Mouse (Mus musculus): ENCODE measurements around the gene Rhoh. TPM values are rescaled to one million over a fixed set of nuclear protein-coding genes. Genes with fewer than 3 reads are reported as not detected.

The Rhoh gene
- total and polyA plus RNA-seq, 2 experiments from 2014 or later, result 0.54 to 1.00 TPM

- ATAC-seq (no peak), DNase-seq (no peak)
- Histone ChIP-seq H3K36me3 (ENCODE audit: insufficient read depth) (no peaks in the 10 kb centered on the region), H3K9ac (no peak overlapping the region), H3K9me3 (ENCODE audit: low read length) (no peaks in the 10 kb centered on the region), H3K4me2 (ENCODE audit: low read depth) (no peak overlapping the region), H3K4me3 (ENCODE audit: low read depth, low read length) (no peak overlapping the region), H3K27ac (ENCODE audit: low read depth, low read length) (peak overlapping the region; percentile 64), H3K27me3 (ENCODE audit: insufficient read depth, low read length) (no peaks in the 10 kb centered on the region), H3K4me1 (ENCODE audit: insufficient read depth) (peaks cover 4% of the 10 kb centered on the region; the same call in 1 of the 2 replicates)
- TF ChIP-seq CTCF (IDR thresholded peaks at IDR 0.05; ENCODE audit: low read depth), result no peak
- 78% methylated on average over 9 of the region's 9 CpGs for WGBS
These were observed 60.6 kb downstream of the Rhoh start for GRCm38 (mm10) chr5:65921477-65922138.

DNA sequence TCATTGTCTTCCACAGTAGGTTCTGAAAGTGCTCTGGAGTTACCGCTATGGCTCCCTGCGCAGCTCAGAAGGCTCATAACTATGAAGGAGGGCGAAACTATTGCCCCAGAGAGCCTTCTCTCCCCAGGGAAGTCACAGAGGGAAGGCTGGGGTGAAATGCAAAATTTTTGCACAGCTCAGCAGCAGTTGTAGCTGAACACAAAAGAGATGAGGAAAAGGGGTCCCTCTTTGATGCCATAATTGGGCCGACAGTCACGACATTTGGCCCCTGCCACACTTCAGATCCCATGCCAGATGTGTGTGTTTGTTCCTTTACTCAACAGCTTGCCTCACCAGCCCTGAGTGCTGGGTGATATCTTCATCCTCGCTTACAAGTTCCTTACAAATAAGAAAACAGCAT, 65.7 kb downstream of the Rhoh start:
- no peaks in the 10 kb centered on the region for H3K36me3 ChIP-seq (ENCODE audit: insufficient read depth)
- no peak overlapping the region for H3K4me2 ChIP-seq (ENCODE audit: low read depth)
- no peaks in the 10 kb centered on the region for H3K9me3 ChIP-seq (ENCODE audit: low read length)
- no peaks in the 10 kb centered on the region for H3K27me3 ChIP-seq (ENCODE audit: insufficient read depth, low read length)
- ATAC-seq (no peak), DNase-seq (no peak)
- H3K4me1 ChIP-seq (ENCODE audit: insufficient read depth), result no peaks in the 10 kb centered on the region
- TF ChIP-seq CTCF (IDR thresholded peaks at IDR 0.05; ENCODE audit: low read depth), result no peak
- WGBS, result 81% methylated on average over 6 of the region's 6 CpGs
- H3K9ac ChIP-seq, result no peak overlapping the region
- no peak overlapping the region for H3K27ac ChIP-seq (ENCODE audit: low read depth, low read length)
- H3K4me3 ChIP-seq (ENCODE audit: low read depth, low read length), result no peak overlapping the region

DNA sequence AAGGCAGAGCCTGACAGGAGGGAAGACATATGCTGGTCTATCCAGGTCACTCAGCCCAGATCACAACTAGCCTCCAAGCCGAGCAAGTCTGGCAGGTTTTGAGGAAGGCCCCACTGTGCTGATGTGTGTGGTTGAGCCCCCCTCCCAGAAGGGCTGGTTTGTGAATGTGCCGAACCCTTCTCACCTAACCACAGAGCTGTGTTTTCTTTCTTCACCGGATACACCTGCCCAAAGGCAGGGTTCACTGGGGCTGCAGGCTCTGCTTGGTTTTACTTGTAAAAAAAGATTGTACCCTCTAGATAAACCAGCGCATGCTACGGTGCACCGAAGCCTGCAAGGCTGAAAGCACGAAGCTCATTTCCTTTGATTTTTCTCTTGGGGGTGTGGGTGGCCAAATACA, 68.1 kb downstream of the Rhoh start:
- no peak for ATAC-seq
- Histone ChIP-seq H3K9me3 (ENCODE audit: low read length) (no peaks in the 10 kb centered on the region), H3K27ac (ENCODE audit: low read depth, low read length) (no peak overlapping the region), H3K36me3 (ENCODE audit: insufficient read depth) (no peaks in the 10 kb centered on the region), H3K9ac (no peak overlapping the region), H3K27me3 (ENCODE audit: insufficient read depth, low read length) (no peaks in the 10 kb centered on the region), H3K4me2 (ENCODE audit: low read depth) (no peak overlapping the region), H3K4me1 (ENCODE audit: insufficient read depth) (no peaks in the 10 kb centered on the region), H3K4me3 (ENCODE audit: low read depth, low read length) (no peak overlapping the region)
- no peak for TF ChIP-seq CTCF (IDR thresholded peaks at IDR 0.05; ENCODE audit: low read depth)
- DNase-seq, result no peak
- WGBS, result 86% methylated on average over 7 of the region's 7 CpGs

DNA sequence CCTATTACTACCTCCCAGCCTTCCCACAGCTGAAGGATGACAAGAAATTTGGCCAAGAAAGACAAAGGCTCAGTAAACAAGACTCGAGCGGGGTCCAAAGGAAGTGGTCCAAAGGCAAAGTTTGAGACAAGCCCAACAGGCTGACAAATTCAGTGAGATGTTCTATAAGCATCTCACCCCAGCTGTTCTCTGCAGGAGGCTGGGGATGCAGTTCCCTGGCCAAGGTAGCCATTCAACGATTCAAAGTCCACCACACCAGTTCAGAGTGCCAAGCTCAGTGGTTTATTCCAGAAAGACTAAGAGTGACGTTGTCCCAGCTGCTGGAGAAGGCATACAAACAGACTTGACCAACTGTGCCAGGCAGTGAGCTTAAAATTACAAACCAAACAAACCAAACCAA, 69.2 kb downstream of the Rhoh start:
- Histone ChIP-seq H3K9ac (no peak overlapping the region), H3K9me3 (ENCODE audit: low read length) (no peaks in the 10 kb centered on the region), H3K36me3 (ENCODE audit: insufficient read depth) (no peaks in the 10 kb centered on the region), H3K4me3 (ENCODE audit: low read depth, low read length) (no peak overlapping the region), H3K4me1 (ENCODE audit: insufficient read depth) (no peaks in the 10 kb centered on the region), H3K27me3 (ENCODE audit: insufficient read depth, low read length) (no peaks in the 10 kb centered on the region), H3K4me2 (ENCODE audit: low read depth) (no peak overlapping the region), H3K27ac (ENCODE audit: low read depth, low read length) (no peak overlapping the region)
- no peak for ATAC-seq
- no peak for DNase-seq
- no peak for TF ChIP-seq CTCF (IDR thresholded peaks at IDR 0.05; ENCODE audit: low read depth)
- 67% methylated on average over 4 of the region's 4 CpGs for WGBS

DNA sequence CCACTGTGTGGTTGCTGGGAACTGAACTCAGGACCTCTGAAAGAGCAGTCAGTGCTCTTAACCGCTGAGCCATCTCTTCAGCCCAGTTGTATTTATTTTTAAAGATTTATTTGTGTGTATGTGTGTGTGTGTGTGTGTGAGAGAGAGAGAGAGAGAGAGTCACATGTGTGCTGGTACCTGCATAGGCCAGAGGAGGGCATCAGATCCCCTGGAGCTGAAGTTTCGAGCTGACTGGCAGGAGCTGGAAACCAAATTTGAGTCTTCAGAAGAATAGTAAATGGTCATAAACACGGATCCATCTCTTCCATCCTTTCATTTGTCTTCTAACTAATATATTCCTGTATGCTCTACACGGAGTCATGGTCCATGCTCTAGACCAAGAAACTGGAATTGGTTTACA, 72.2 kb downstream of the Rhoh start:
- no peak for ATAC-seq

DNA sequence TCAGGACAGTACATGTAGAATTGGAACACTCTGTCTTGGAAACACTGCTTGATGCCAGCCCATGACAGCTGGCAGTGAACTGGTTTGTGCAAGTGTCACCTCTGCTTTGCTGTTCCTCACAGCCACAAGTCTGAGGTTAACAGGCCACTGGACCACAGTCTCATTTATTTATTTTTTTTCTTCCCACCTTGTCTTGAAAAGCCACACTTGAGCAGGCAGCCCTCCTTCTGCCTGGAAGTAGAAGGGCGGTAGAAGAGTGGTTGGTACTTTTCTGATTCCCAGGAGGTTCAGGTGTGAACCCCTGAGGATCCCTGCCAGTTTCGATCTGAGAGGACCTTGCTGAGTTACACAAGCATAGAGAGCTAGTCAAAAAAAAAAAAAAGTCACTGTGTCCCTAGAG, 72.8 kb downstream of the Rhoh start:
- no peak for TF ChIP-seq CTCF (IDR thresholded peaks at IDR 0.05; ENCODE audit: low read depth)
- no peak overlapping the region for H3K27ac ChIP-seq (ENCODE audit: low read depth, low read length)
- 92% methylated on average over 2 of the region's 2 CpGs for WGBS
- DNase-seq, result no peak
- no peak overlapping the region for H3K4me3 ChIP-seq (ENCODE audit: low read depth, low read length)
- H3K4me1 ChIP-seq (ENCODE audit: insufficient read depth), result no peaks in the 10 kb centered on the region
- H3K9ac ChIP-seq, result no peak overlapping the region
- no peaks in the 10 kb centered on the region for H3K27me3 ChIP-seq (ENCODE audit: insufficient read depth, low read length)
- ATAC-seq, result no peak
- H3K9me3 ChIP-seq (ENCODE audit: low read length), result no peaks in the 10 kb centered on the region
- no peak overlapping the region for H3K4me2 ChIP-seq (ENCODE audit: low read depth)
- no peaks in the 10 kb centered on the region for H3K36me3 ChIP-seq (ENCODE audit: insufficient read depth)

More for the DNA sequence above, 72.2 kb downstream of the Rhoh start:
- no peaks in the 10 kb centered on the region for H3K36me3 ChIP-seq (ENCODE audit: insufficient read depth)
- H3K9ac ChIP-seq, result no peak overlapping the region
- no peaks in the 10 kb centered on the region for H3K4me1 ChIP-seq (ENCODE audit: insufficient read depth)
- no peaks in the 10 kb centered on the region for H3K27me3 ChIP-seq (ENCODE audit: insufficient read depth, low read length)
- no peak overlapping the region for H3K27ac ChIP-seq (ENCODE audit: low read depth, low read length)
- no peaks in the 10 kb centered on the region for H3K9me3 ChIP-seq (ENCODE audit: low read length)
- no peak for TF ChIP-seq CTCF (IDR thresholded peaks at IDR 0.05; ENCODE audit: low read depth)
- H3K4me3 ChIP-seq (ENCODE audit: low read depth, low read length), result no peak overlapping the region
- DNase-seq, result no peak
- H3K4me2 ChIP-seq (ENCODE audit: low read depth), result no peak overlapping the region
- 89% methylated on average over 4 of the region's 4 CpGs for WGBS

GRCm38 (mm10) chr5:65934783-65935182, 73.8 kb downstream of the Rhoh start, which contains the start of gene Chrna9:
TSS of gene Chrna9 (plus strand) at chr5:65934921.
- no peak for DNase-seq
- no peak for TF ChIP-seq CTCF (IDR thresholded peaks at IDR 0.05; ENCODE audit: low read depth)
- no peaks in the 10 kb centered on the region for H3K4me1 ChIP-seq (ENCODE audit: insufficient read depth)
- H3K4me2 ChIP-seq (ENCODE audit: low read depth), result no peak within 1 kb of the TSS
- H3K27me3 ChIP-seq (ENCODE audit: insufficient read depth, low read length), result no peaks in the 10 kb centered on the region
- WGBS, result 88% methylated on average over 5 of the region's 5 CpGs
- no peaks in the 10 kb centered on the region for H3K9me3 ChIP-seq (ENCODE audit: low read length)
- H3K4me3 ChIP-seq (ENCODE audit: low read depth, low read length), result no peak within 1 kb of the TSS
- H3K27ac ChIP-seq (ENCODE audit: low read depth, low read length), result no peak within 1 kb of the TSS
- H3K36me3 ChIP-seq (ENCODE audit: insufficient read depth), result no peaks in the 10 kb centered on the region
- no peak for ATAC-seq
- H3K9ac ChIP-seq, result no peak within 1 kb of the TSS
